In the genomic region with DNA sequence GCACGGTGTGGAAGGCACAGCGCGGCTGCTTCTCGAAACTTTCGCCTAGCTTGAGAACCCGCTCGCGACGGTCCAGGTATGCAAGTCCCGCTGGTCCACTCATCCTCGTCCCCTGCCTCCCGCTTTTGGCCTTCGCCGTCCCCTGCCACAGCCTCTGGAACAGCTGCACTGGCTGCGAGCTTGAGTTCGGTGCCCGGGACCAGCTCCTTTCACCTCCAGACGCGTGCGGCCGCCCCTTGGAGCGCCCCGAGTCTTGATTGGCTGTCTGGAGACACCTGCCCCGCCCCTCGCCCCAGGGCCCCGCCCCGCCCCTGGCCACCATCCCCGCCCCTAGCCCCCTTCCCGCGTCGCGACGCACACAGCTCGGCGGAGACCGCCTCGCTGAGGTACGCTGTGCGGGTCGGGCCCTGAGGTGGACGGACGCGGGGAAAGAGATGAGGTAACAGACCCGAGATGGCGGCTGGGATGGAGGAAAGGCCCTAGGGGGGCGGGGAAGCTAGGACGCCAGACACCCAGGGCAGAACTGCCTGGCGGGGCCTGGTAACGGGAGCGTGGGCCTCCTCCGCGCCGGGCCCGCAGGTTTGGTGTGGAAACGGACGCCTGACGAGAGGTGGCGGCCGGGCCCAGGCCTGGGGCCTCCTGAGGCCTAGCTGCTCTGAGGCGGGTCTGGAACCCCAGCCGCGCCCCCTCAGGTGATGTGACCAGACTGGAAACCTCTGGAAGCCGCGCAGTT, we compare ENCODE assay signal across 8 mouse cellular contexts. TPM values are rescaled to one million over a fixed set of nuclear protein-coding genes. Genes with fewer than 3 reads are reported as not detected.
DNase-seq lines count a peak whose midpoint lies in the region; ATAC-seq lines count a peak whose summit lies in the region.

Iqcb1 (plus strand) TSS at position 332 of the 733 bp plus-strand sequence.

- H3K4me3 ChIP-seq in hindbrain, embryonic 16.5 days (ENCODE audit: low read length): peak within 1 kb of the TSS; percentile 91

- no peaks in the 10 kb centered on the region for H3K36me3 ChIP-seq in hindbrain, embryonic 16.5 days (ENCODE audit: control insufficient read depth, insufficient read depth, low read length)

- DNase-seq in ZHBTc4 (ENCODE audit: low read depth, low spot score): peak; percentile 91
- peak; percentile 72 to 80 for DNase-seq in cerebellum, postnatal 4 days (ENCODE audit: low spot score in 2 of 2)
- peak; percentile 77 for DNase-seq in gastrocnemius, adult 18-20 months (ENCODE audit: low spot score)
- DNase-seq in left cerebral cortex, adult 18-20 months (ENCODE audit: low spot score in 2 of 2): peak; percentile 76 to 86
- peak; percentile 86 for DNase-seq in lung, postnatal 4 days
- peak; percentile 61 for DNase-seq in retina, postnatal 7 days (ENCODE audit: low read depth, low spot score)
- DNase-seq in urinary bladder, adult 18-20 months (ENCODE audit: low spot score in 2 of 2): peak; percentile 76 to 79

- H3K4me2 ChIP-seq in hindbrain, embryonic 16.5 days (ENCODE audit: low read length): peak within 1 kb of the TSS; percentile 81

- no peaks in the 10 kb centered on the region; the same call in 1 of the 2 replicates for H3K27me3 ChIP-seq in hindbrain, embryonic 16.5 days (replicated peaks; ENCODE audit: control insufficient read depth, insufficient read depth, low read length)

- peak; percentile 99 for ATAC-seq in hindbrain, embryonic 16.5 days

- H3K9me3 ChIP-seq in hindbrain, embryonic 16.5 days (ENCODE audit: control insufficient read depth, low read length): no peaks in the 10 kb centered on the region

- WGBS in hindbrain, embryonic 16.5 days: 1% methylated on average over 58 of the region's 64 CpGs

- peak within 1 kb of the TSS; percentile 97 for H3K9ac ChIP-seq in hindbrain, embryonic 16.5 days (ENCODE audit: low read depth, low read length)

- H3K27ac ChIP-seq in hindbrain, embryonic 16.5 days (ENCODE audit: low read depth, low read length): peak within 1 kb of the TSS; percentile 77

- peaks cover 6% of the 10 kb centered on the region for H3K4me1 ChIP-seq in hindbrain, embryonic 16.5 days (ENCODE audit: control insufficient read depth, insufficient read depth, low read depth, low read length)

RNA-seq across cellular contexts. Expression of gene Iqcb1, which starts in this region (rescaled TPM):
- total RNA-seq in gastrocnemius, adult 18-20 months (2021): 1 to 10 TPM; 6.1 to 6.6 TPM
- polyA plus RNA-seq in hindbrain, embryonic 16.5 days (2015; fragmentation: Nextera tagmentation; extraction: Ambion mirVana): 55.9 and 59.1 TPM in 2 replicates
- 10 to 100 TPM; 47.8 to 47.9 TPM for total RNA-seq in left cerebral cortex, adult 18-20 months (2021)

Comparison
In these comparisons a context has a peak if more than half of its experiments do, and no peak if none do; other contexts are left out.
1. Peak in every context shown above with its lines: DNase-seq, ATAC-seq, H3K4me3 ChIP-seq and H3K27ac ChIP-seq.
2. RNA of gene Iqcb1 (total RNA-seq): 47.8 to 47.9 TPM in left cerebral cortex, adult 18-20 months; 6.1 to 6.6 TPM in gastrocnemius, adult 18-20 months; every median in the first group is over 4 times any median in the second.